In the genomic region with DNA sequence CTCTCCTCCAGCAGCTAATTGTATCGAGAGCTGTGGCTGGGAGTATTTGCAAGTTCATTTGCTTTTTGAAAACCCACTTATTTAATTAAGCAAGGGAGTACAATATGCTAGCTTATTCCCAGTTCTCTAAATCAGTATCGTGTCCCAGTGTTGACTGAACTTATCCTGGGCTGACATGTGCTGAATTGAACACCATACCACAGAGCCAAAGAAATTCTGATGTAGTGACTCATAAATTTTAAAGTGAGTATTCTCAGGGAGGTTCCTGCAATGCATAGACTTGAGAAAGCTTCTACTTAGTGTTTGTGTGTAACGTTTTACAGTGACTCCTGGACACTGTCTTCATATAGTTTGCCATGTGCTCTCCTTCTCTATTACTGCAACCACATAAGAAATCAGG, we compare ENCODE assay signal across 16 mouse cellular contexts.
DNase-seq lines count a peak whose midpoint lies in the region; ATAC-seq and TF ChIP-seq lines count a peak whose summit lies in the region.
"Had no signal": no experiment of that assay in that cellular context is flagged by ENCODE, and none has a peak within 500 bp of the region (broad histone marks: within the 10 kb centered on the region; RNA-seq: fewer than 3 reads in every experiment).

No protein-coding gene starts in this region.

- no peak for TF ChIP-seq CTCF in stomach, postnatal 0 days (IDR thresholded peaks at IDR 0.05; ENCODE audit: low read depth)

- WGBS in forebrain, embryonic 16.5 days: 21% methylated on average over 3 of the region's 3 CpGs
- WGBS in forebrain, embryonic 14.5 days: 30% methylated on average over 3 of the region's 3 CpGs
- WGBS in hindbrain, embryonic 16.5 days: 52% methylated on average over 3 of the region's 3 CpGs
- WGBS in hindbrain, embryonic 12.5 days: 76% methylated on average over 3 of the region's 3 CpGs
- WGBS in stomach, postnatal 0 days: 23% methylated on average over 3 of the region's 3 CpGs

- no peak for DNase-seq in forebrain, embryonic 14.5 days (ENCODE audit: low spot score)
- no peak for DNase-seq in stomach, postnatal 0 days (ENCODE audit: low spot score)
- DNase-seq in spleen, postnatal 10 days (ENCODE audit: low spot score in 2 of 2): no peak
- DNase-seq in layer of hippocampus, adult 9-10 months (ENCODE audit: low spot score): no peak
- DNase-seq: cerebellum, adult 11-12 months; heart, adult 2 months; kidney, adult 18-20 months; liver; lung, adult 2 months had no signal

- no peak overlapping the region for H3K4me3 ChIP-seq in forebrain, embryonic 16.5 days (replicated peaks; ENCODE audit: low read length)
- H3K4me3 ChIP-seq in forebrain, embryonic 14.5 days (ENCODE audit: low read depth, low read length): no peak overlapping the region
- H3K4me3 ChIP-seq in hindbrain, embryonic 16.5 days (ENCODE audit: low read length): no peak overlapping the region
- H3K4me3 ChIP-seq in hindbrain, embryonic 12.5 days: no peak overlapping the region
- no peak overlapping the region for H3K4me3 ChIP-seq in stomach, postnatal 0 days (ENCODE audit: low read depth, low read length)
- H3K4me3 ChIP-seq: heart, adult 2 months; left cerebral cortex, adult 2 months had no signal

- no peak overlapping the region for H3K9ac ChIP-seq in forebrain, embryonic 16.5 days (replicated peaks; ENCODE audit: low read depth, low read length)
- H3K9ac ChIP-seq in forebrain, embryonic 14.5 days (ENCODE audit: low read length): no peak overlapping the region
- no peak overlapping the region for H3K9ac ChIP-seq in hindbrain, embryonic 16.5 days (ENCODE audit: low read depth, low read length)
- H3K9ac ChIP-seq in hindbrain, embryonic 12.5 days: no peak overlapping the region
- H3K9ac ChIP-seq in stomach, postnatal 0 days (ENCODE audit: low read length): no peak overlapping the region
- H3K9ac ChIP-seq: hindbrain, embryonic 14.5 days had no signal

- ATAC-seq in forebrain, embryonic 16.5 days: peak; percentile 50; the same call in 1 of the 2 replicates
- no peak for ATAC-seq in forebrain, embryonic 14.5 days
- ATAC-seq in hindbrain, embryonic 16.5 days: 0 out of 2 replicates have a peak, but pooled peaks have one; percentile 3
- ATAC-seq in hindbrain, embryonic 12.5 days (ENCODE audit: low FRiP score): no peak
- peak; percentile 8; the same call in 1 of the 2 replicates for ATAC-seq in granulocyte monocyte progenitor cell, adult 5-6 weeks (replicated peaks; ENCODE audit: poor library complexity, severe bottlenecking)
- ATAC-seq in stomach, postnatal 0 days (ENCODE audit: low FRiP score, low TSS enrichment): peak; percentile 75
- ATAC-seq: midbrain, embryonic 16.5 days had no signal

- H3K9me3 ChIP-seq in forebrain, embryonic 16.5 days (ENCODE audit: control insufficient read depth, low read length): no peaks in the 10 kb centered on the region
- no peaks in the 10 kb centered on the region for H3K9me3 ChIP-seq in forebrain, embryonic 14.5 days (replicated peaks; ENCODE audit: control insufficient read depth, low read length)
- no peaks in the 10 kb centered on the region for H3K9me3 ChIP-seq in hindbrain, embryonic 16.5 days (ENCODE audit: control insufficient read depth, low read length)
- H3K9me3 ChIP-seq in hindbrain, embryonic 12.5 days (replicated peaks): no peaks in the 10 kb centered on the region
- H3K9me3 ChIP-seq in stomach, postnatal 0 days (ENCODE audit: control insufficient read depth, low read length): no peaks in the 10 kb centered on the region

- H3K36me3 ChIP-seq in forebrain, embryonic 16.5 days (ENCODE audit: control insufficient read depth, insufficient read depth): no peaks in the 10 kb centered on the region
- no peaks in the 10 kb centered on the region for H3K36me3 ChIP-seq in forebrain, embryonic 14.5 days (ENCODE audit: control insufficient read depth, insufficient read depth, low read length)
- no peaks in the 10 kb centered on the region for H3K36me3 ChIP-seq in hindbrain, embryonic 16.5 days (ENCODE audit: control insufficient read depth, insufficient read depth, low read length)
- H3K36me3 ChIP-seq in hindbrain, embryonic 12.5 days: no peaks in the 10 kb centered on the region; the same call in 1 of the 2 replicates
- no peaks in the 10 kb centered on the region for H3K36me3 ChIP-seq in stomach, postnatal 0 days (ENCODE audit: control insufficient read depth, insufficient read depth, low read length)

- no peak overlapping the region for H3K4me2 ChIP-seq in forebrain, embryonic 16.5 days (ENCODE audit: low read length)
- no peak overlapping the region for H3K4me2 ChIP-seq in forebrain, embryonic 14.5 days (ENCODE audit: low read length)
- no peak overlapping the region for H3K4me2 ChIP-seq in hindbrain, embryonic 16.5 days (ENCODE audit: low read length)
- no peak overlapping the region for H3K4me2 ChIP-seq in hindbrain, embryonic 12.5 days (replicated peaks)
- H3K4me2 ChIP-seq in stomach, postnatal 0 days (replicated peaks; ENCODE audit: low read depth): no peak overlapping the region
- H3K4me2 ChIP-seq: hindbrain, embryonic 14.5 days had no signal

- TF ChIP-seq EP300 in stomach, postnatal 0 days (optimal IDR thresholded peaks at IDR 0.05): no peak

- H3K27me3 ChIP-seq in forebrain, embryonic 16.5 days (replicated peaks; ENCODE audit: control insufficient read depth, insufficient read depth, low read length): no peaks in the 10 kb centered on the region
- H3K27me3 ChIP-seq in forebrain, embryonic 14.5 days (replicated peaks; ENCODE audit: control insufficient read depth, insufficient read depth, low read length): no peaks in the 10 kb centered on the region
- no peaks in the 10 kb centered on the region for H3K27me3 ChIP-seq in hindbrain, embryonic 16.5 days (replicated peaks; ENCODE audit: control insufficient read depth, insufficient read depth, low read length)
- H3K27me3 ChIP-seq in hindbrain, embryonic 12.5 days: no peaks in the 10 kb centered on the region
- no peaks in the 10 kb centered on the region for H3K27me3 ChIP-seq in stomach, postnatal 0 days (ENCODE audit: control insufficient read depth, insufficient read depth, low read length)

- H3K27ac ChIP-seq in forebrain, embryonic 16.5 days (ENCODE audit: low read length): no peak overlapping the region
- no peak overlapping the region for H3K27ac ChIP-seq in forebrain, embryonic 14.5 days (ENCODE audit: low read depth, low read length)
- no peak overlapping the region for H3K27ac ChIP-seq in hindbrain, embryonic 16.5 days (ENCODE audit: low read depth, low read length)
- no peak overlapping the region for H3K27ac ChIP-seq in hindbrain, embryonic 12.5 days
- H3K27ac ChIP-seq in stomach, postnatal 0 days (replicated peaks): peak overlapping the region; percentile 35; the same call in 1 of the 2 replicates
- H3K27ac ChIP-seq: heart, adult 2 months; hindbrain, embryonic 14.5 days had no signal

- H3K4me1 ChIP-seq in forebrain, embryonic 16.5 days (replicated peaks; ENCODE audit: control insufficient read depth, insufficient read depth, low read length): peaks cover 35% of the 10 kb centered on the region
- peaks cover 30% of the 10 kb centered on the region for H3K4me1 ChIP-seq in forebrain, embryonic 14.5 days (ENCODE audit: control insufficient read depth, insufficient read depth, low read length)
- peaks cover 14% of the 10 kb centered on the region for H3K4me1 ChIP-seq in hindbrain, embryonic 16.5 days (ENCODE audit: control insufficient read depth, insufficient read depth, low read depth, low read length)
- peaks cover 36% of the 10 kb centered on the region for H3K4me1 ChIP-seq in hindbrain, embryonic 12.5 days
- peaks cover 7% of the 10 kb centered on the region; the same call in 1 of the 2 replicates for H3K4me1 ChIP-seq in stomach, postnatal 0 days (replicated peaks; ENCODE audit: control insufficient read depth, insufficient read depth)

Comparison
In these comparisons a context has a peak if more than half of its experiments do, and no peak if none do; other contexts are left out.
1. ATAC-seq: peak in forebrain, embryonic 16.5 days (single experiment), hindbrain, embryonic 16.5 days (single experiment), granulocyte monocyte progenitor cell, adult 5-6 weeks (single experiment) and stomach, postnatal 0 days (single experiment); none in forebrain, embryonic 14.5 days (single experiment) and hindbrain, embryonic 12.5 days (single experiment).